Mouse (Mus musculus) stomach, postnatal 0 days (tissue): ENCODE measurements at regions not wholly inside any gene's neighbourhood (a gene's known extent, or its start where the extent isn't known, plus 50 kb on each side); places are given as distances from the start of the nearest gene placed in this dataset.

Experiments used
- ATAC-seq: fragments of 200-750 bp; cut with Nextera tagmentation; 2 replicates; pipeline ENCODE4 v1.8.0; 2017; ENCODE audit not compliant: low FRiP score, low TSS enrichment
- DNase-seq: peaks from one replicate; pipeline ENCODE4 v3.0.0-alpha.2; 2016; ENCODE audit warnings: low spot score
- H3K27ac ChIP-seq: fragments of 300-500 bp; sonication (generic); replicated peaks from 2 replicates; pipeline ENCODE4 v1.5.1; 2014; ENCODE audit warnings: mild to moderate bottlenecking, control low read depth
- H3K27me3 ChIP-seq: fragments of 300-500 bp; sonication (generic); 2 replicates; pipeline ENCODE4 v1.6.1; 2014; ENCODE audit warnings: low read length; ENCODE audit not compliant: control insufficient read depth, insufficient read depth
- H3K36me3 ChIP-seq: fragments of 300-500 bp; sonication (generic); 2 replicates; pipeline ENCODE4 v1.6.1; 2014; ENCODE audit warnings: low read length, mixed read lengths; ENCODE audit not compliant: control insufficient read depth, insufficient read depth
- H3K4me1 ChIP-seq: fragments of 300-500 bp; sonication (generic); replicated peaks from 2 replicates; pipeline ENCODE4 v1.6.1; 2014; ENCODE audit warnings: antibody characterized with exemption; ENCODE audit not compliant: control insufficient read depth, insufficient read depth
- H3K4me2 ChIP-seq: fragments of 300-500 bp; sonication (generic); replicated peaks from 2 replicates; pipeline ENCODE4 v1.6.1; 2014; ENCODE audit warnings: low read depth, mild to moderate bottlenecking, control low read depth, moderate library complexity
- H3K4me3 ChIP-seq: fragments of 300-500 bp; sonication (generic); 2 replicates; pipeline ENCODE4 v1.5.1; 2014; ENCODE audit warnings: low read depth, low read length, control low read depth
- H3K9ac ChIP-seq: fragments of 300-500 bp; sonication (generic); 2 replicates; pipeline ENCODE4 v1.6.1; 2014; ENCODE audit warnings: mild to moderate bottlenecking, low read length, control low read depth, mixed read lengths
- H3K9me3 ChIP-seq: fragments of 300-500 bp; sonication (generic); 2 replicates; pipeline ENCODE4 v1.6.1; 2016; ENCODE audit warnings: low read length; ENCODE audit not compliant: control insufficient read depth
- CTCF ChIP-seq: IDR thresholded peaks from 2 replicates; pipeline ENCODE4 v1.5.1; 2016; ENCODE audit warnings: antibody characterized with exemption, low read depth, mild to moderate bottlenecking, moderate library complexity
- EP300 ChIP-seq: optimal IDR thresholded peaks from 2 replicates; pipeline ENCODE3; 2016; ENCODE audit warnings: antibody characterized with exemption
- WGBS: fragments of 180-500 bp; shearing (Covaris S2); extraction: QIAGEN DNeasy Blood & Tissue Kit; methylation state at CpG from one replicate; pipeline ENCODE4 v1.1.7; 2014; 5-methylcytosine and 5-hydroxymethylcytosine counted together

GRCm38 (mm10) chr16:95814513-95815118 lies 112.7 kb downstream of the Ets2 start:
- H3K4me1 ChIP-seq, result 0 out of 2 replicates have a peak, but pooled peaks cover 4% of the 10 kb centered on the region
- H3K36me3 ChIP-seq, result no peaks in the 10 kb centered on the region
- H3K27me3 ChIP-seq, result no peaks in the 10 kb centered on the region
- H3K9me3 ChIP-seq, result no peaks in the 10 kb centered on the region
- H3K27ac ChIP-seq, result no peak overlapping the region
- ATAC-seq (peak; percentile 53), DNase-seq (peak; percentile 45)
- no peak overlapping the region for H3K9ac ChIP-seq
- TF ChIP-seq CTCF (no peak), EP300 (no peak)
- H3K4me3 ChIP-seq, result no peak overlapping the region
- no peak overlapping the region for H3K4me2 ChIP-seq
- WGBS, result 35% methylated on average over 9 of the region's 9 CpGs

- TF ChIP-seq EP300, result no peak
- TF ChIP-seq CTCF, result no peak
- Histone ChIP-seq H3K36me3 (no peaks in the 10 kb centered on the region), H3K9ac (no peak overlapping the region), H3K9me3 (no peaks in the 10 kb centered on the region), H3K27ac (no peak overlapping the region), H3K4me1 (0 out of 2 replicates have a peak, but pooled peaks cover 4% of the 10 kb centered on the region), H3K4me3 (no peak overlapping the region), H3K4me2 (no peak overlapping the region), H3K27me3 (no peaks in the 10 kb centered on the region)
- 50% methylated on average over 6 of the region's 6 CpGs for WGBS
- DNase-seq (peak; percentile 63), ATAC-seq (0 out of 2 replicates have a peak, but pooled peaks have one; percentile 38)
Measured at GRCm38 (mm10) chr16:95811092-95811491, 109.2 kb downstream of the Ets2 start.

DNA sequence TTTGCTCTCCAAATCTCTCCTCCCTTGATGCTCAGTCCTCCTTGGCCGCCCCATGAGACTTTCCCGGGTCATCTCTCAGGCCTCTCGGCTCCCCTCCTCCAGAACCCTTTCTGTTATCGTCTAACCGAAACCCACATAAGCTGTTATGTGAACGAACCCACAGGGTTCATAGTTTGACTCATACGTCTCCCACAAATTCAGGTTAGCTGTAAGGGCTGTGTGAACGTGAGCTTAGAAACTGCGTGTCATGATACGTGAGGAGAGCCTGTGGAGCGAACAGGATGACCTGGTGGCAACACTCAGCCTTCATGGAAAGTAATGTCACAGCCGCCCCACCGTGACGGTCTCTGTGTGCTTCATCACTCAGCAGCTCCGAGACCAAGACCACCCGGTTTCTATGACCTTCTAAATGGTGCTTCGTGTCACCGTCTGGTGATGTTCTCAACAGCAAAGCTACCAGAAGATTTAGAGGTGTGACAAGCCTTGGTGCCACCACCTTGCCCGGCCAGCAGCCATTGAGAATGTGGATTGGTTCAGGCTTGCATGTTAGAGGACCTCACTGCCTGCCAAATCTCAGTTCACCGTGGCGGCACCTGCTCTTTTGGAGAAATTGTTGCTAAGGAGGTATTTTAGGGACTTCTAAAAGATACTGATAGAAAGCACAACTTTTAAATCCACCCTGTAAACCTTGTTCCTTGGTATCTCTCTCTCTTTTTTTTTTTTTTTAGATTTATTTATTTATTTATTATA lies 107.4 kb downstream of the Ets2 start:
- no peak overlapping the region for H3K27ac ChIP-seq
- WGBS, result 90% methylated on average over 21 of the region's 21 CpGs

GRCm38 (mm10) chr16:95806510-95806909 lies 104.6 kb downstream of the Ets2 start:
- Histone ChIP-seq H3K4me1 (no peaks in the 10 kb centered on the region), H3K36me3 (no peaks in the 10 kb centered on the region), H3K9me3 (no peaks in the 10 kb centered on the region), H3K27me3 (no peaks in the 10 kb centered on the region), H3K4me3 (no peak overlapping the region), H3K27ac (no peak overlapping the region), H3K9ac (no peak overlapping the region), H3K4me2 (no peak overlapping the region)
- DNase-seq (no peak), ATAC-seq (no peak)
- WGBS, result 54% methylated on average over 5 of the region's 5 CpGs
- no peak for TF ChIP-seq EP300
- no peak for TF ChIP-seq CTCF

More for the DNA sequence above, 107.4 kb downstream of the Ets2 start:
- Histone ChIP-seq H3K4me1 (no peaks in the 10 kb centered on the region), H3K27me3 (no peaks in the 10 kb centered on the region), H3K9ac (no peak overlapping the region), H3K36me3 (no peaks in the 10 kb centered on the region), H3K4me2 (no peak overlapping the region), H3K4me3 (no peak overlapping the region), H3K9me3 (no peaks in the 10 kb centered on the region)
- ATAC-seq (no peak), DNase-seq (no peak)
- TF ChIP-seq CTCF, result no peak
- TF ChIP-seq EP300, result no peak

DNA sequence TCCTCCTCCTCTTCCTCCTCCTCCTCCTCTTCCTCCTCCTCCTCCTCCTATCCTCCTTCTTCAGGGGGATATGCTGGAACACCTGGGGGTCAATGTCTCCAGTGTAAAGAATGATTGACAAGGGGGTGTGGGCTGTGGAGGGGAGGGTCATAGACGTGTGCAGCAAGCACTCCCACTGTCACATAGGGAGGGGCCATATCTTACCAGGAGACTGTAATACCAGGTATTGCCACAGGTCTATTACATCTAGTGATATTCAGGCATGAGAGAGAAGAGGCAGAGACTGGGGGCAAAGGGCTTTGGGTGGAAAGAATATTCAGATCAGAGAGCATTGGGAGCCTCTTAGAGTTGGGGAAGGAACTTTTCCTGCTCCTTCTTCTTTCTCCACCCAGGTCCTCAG lies 102.3 kb downstream of the Ets2 start:
- no peaks in the 10 kb centered on the region for H3K4me1 ChIP-seq
- ATAC-seq (0 out of 2 replicates have a peak, but pooled peaks have one; percentile 58), DNase-seq (no peak)
- no peaks in the 10 kb centered on the region for H3K27me3 ChIP-seq
- no peak overlapping the region for H3K9ac ChIP-seq
- no peak overlapping the region for H3K27ac ChIP-seq
- WGBS, result 17% methylated on average over 1 of the region's 1 CpGs
- no peak overlapping the region for H3K4me2 ChIP-seq
- H3K4me3 ChIP-seq, result no peak overlapping the region
- no peaks in the 10 kb centered on the region for H3K36me3 ChIP-seq
- no peaks in the 10 kb centered on the region for H3K9me3 ChIP-seq
- TF ChIP-seq CTCF, result no peak
- no peak for TF ChIP-seq EP300

DNA sequence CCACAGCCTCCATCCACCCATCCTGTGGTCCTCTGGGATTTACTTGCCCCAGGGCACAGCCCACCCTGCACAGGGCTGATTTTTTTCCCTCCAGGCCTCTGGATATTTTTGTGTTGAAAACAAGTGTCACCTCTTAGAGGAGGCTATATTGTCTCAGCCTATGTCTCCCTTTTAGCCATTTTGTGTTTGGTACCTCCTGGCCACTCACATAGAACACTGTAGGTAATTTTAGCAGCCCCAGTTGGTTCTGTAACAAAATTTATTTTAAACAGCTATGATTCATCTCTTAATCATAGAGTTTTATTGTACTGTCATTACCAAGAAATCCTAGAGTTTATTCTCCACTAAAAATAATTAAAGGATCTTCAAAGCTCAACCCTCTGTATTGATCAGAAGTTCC lies 100.8 kb downstream of the Ets2 start:
- H3K9me3 ChIP-seq, result no peaks in the 10 kb centered on the region
- TF ChIP-seq EP300, result no peak
- TF ChIP-seq CTCF, result no peak
- no peak for DNase-seq

More for the DNA sequence above, 100.8 kb downstream of the Ets2 start:
- Histone ChIP-seq H3K27me3 (no peaks in the 10 kb centered on the region), H3K9ac (no peak overlapping the region), H3K27ac (no peak overlapping the region), H3K4me1 (no peaks in the 10 kb centered on the region), H3K36me3 (no peaks in the 10 kb centered on the region), H3K4me3 (no peak overlapping the region), H3K4me2 (no peak overlapping the region)
- no peak for ATAC-seq
